Mouse (Mus musculus): ENCODE data around the gene Prss57. TPM values are rescaled to one million over a fixed set of nuclear protein-coding genes. Genes with fewer than 3 reads are reported as not detected.
"Not testable (repeated sequence)": the region's sequence is repeated elsewhere in the genome, so short reads cannot be mapped to it uniquely, and the experiment has no call there.

Gene Prss57
- total RNA-seq, 2 experiments from 2014 or later, result 0.11 TPM; not detected in 1

- no peak for DNase-seq
These were observed 10.1 kb downstream of the Prss57 start for GRCm38 (mm10) chr10:79780664-79781015.

GRCm38 (mm10) chr10:79779784-79780663, 10.7 kb downstream of the Prss57 start:
- peak; percentile 94 for DNase-seq

- DNase-seq, result no peak
These were observed 11.6 kb downstream of the Prss57 start for GRCm38 (mm10) chr10:79779193-79779592.

GRCm38 (mm10) chr10:79778006-79778405, 12.8 kb downstream of the Prss57 start:
- peak; percentile 50 for DNase-seq

- no peak for DNase-seq
These were observed 13.6 kb downstream of the Prss57 start, which contains the start of gene Fstl3 for GRCm38 (mm10) chr10:79777103-79777531. Fstl3 (plus strand) TSS chr10:79777272.

DNA sequence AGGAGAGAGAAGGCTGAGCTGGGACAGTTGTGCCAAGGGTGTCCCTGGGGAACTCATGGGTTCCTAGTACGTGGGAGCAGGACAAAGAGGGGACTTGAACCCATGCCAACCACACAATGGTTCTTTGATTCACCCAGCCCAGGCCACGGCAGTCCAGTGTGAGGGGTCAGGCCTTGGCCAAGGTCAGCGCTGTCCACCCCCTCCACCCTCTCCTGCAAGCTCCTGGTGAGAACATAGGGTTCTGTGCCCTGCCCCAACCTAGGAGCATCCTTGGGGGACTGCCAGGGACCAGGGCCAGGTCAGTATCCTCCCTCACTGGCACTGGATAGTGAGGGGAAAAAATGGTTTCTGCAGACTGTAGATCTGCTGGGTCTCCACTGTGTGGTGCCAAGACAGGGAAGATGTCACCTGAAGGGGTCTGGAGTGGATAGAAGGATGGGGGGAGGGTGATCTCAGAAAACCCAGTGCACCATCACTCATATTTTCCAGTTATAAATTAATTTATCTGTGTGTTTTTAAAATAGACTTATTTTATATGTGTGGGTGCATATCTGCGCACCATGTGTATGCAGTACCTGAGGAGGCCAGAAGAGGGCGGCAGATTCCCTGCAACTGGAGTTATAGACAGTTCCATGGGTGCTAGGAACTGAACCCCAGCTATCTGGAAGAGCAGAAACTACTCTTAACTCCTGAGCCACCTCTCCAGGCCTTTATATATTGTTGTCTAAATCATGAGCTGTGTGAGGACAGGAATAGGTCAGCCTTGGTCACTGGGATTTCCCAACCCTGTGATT, 16.1 kb downstream of the Prss57 start:
- no peak for DNase-seq

DNA sequence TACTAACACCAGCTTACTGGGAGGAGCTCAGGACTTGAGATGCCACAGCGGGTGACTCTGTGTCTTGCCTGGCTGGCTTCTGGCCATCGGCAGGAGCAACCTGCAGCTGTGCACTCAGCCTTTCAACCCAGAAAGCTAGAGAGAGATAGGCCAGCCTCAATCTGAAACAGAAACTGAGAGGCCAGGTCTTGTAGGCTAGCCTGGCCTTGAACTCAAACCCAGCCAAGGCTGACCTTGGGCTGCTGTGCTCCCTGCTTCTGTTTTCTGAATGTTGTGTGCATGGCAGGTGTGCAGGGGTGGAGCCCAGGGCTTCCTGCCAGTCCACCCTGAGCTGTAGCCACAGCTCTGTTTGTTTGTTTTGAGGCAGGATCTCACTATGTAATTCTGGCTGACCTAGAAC, 17.6 kb downstream of the Prss57 start:
- DNase-seq, result no peak

- no peak for DNase-seq
These were observed 18.4 kb downstream of the Prss57 start for GRCm38 (mm10) chr10:79772320-79772719.

GRCm38 (mm10) chr10:79769329-79769728, 21.4 kb downstream of the Prss57 start:
- no peak for DNase-seq

DNA sequence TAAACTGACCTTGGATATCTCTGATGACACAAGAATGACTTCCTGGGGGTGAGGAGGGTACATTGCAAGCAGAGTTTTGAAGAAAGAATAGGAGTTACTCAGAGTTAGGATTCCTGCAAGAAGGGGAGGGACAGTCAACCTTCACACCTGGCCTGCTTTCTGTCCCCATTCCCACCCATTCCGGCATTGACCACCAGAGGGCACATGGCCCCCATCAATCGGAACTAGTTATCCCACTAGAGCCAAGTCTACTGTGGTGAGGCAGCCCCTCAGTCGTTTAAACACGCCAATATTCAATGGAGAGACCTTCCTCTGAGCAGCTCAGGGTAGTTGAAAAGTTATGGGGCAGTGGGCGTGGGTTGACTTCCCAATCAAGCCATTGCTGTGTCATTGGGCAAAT, 22.4 kb downstream of the Prss57 start:
- peak; percentile 71 for DNase-seq

- peak; percentile 92 for DNase-seq
These were observed 23.2 kb downstream of the Prss57 start for GRCm38 (mm10) chr10:79767372-79768244.

GRCm38 (mm10) chr10:79766508-79767325, 24.0 kb downstream of the Prss57 start, which contains the start of gene Rnf126:
Rnf126 (minus strand) TSS chr10:79766952.
- peak; percentile 98 for DNase-seq

GRCm38 (mm10) chr10:79766001-79766507, 24.7 kb downstream of the Prss57 start:
- DNase-seq, result no peak

GRCm38 (mm10) chr10:79765228-79765745, 25.5 kb downstream of the Prss57 start:
- DNase-seq, result no peak

DNA sequence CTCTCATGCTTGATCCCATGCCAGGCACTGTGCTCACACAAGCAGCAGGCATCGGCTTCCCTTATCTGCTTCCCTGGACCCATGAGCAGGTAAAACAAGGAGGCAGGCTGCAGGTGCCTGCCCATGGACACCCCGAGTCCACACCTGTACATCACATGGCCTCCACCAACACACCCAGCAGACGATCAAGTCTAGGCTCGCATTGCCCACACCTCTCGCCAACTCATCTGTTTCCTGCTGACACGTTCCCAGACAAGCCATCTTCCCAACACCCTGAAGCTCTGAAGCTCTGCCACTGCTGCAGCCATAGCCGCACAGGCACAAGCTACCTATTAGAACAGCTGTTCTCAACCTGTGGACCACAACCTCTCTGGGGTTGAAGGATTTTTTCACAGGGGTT, 26.5 kb downstream of the Prss57 start:
- no peak for DNase-seq

DNA sequence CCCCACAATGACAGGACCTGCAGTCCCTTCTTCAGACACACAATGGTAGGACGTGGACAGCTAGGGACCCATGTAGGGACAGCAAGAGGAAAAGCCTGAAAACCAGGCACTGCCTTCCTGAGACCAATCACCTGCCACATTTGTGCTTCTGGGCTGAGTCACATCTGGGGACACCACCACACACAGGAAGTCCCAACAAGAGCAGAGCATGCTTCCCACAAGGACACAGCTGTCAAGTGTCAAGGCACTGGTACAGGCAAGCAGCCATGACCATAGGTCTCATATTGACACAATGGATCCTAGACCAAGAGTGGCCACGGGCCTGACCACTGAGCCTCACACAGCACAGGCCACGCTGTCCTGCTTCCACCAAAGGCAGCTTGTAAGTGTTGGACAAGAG, 27.9 kb downstream of the Prss57 start:
- DNase-seq, result no peak

- DNase-seq, result no peak
These were observed 30.1 kb downstream of the Prss57 start for GRCm38 (mm10) chr10:79760603-79761143.

DNA sequence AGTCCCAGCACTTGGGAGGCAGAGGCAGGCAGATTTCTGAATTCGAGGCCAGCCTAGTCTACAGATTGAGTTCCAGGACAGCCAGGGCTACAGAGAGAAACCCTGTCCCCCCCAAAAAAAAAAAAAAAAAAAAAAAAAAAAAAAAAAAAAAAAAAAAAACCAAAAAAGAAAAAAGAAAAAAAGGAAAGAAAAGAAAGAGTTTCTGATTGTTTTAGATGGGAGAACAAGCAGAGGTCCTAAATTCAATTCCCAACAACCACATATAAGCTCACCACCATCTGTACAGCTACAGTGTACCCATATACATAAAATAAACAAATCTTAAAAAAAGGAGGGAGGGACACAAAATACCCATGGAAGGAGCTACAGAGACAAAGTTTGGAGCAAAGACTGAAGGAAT, 31.1 kb downstream of the Prss57 start:
- DNase-seq, result not testable (repeated sequence)

DNA sequence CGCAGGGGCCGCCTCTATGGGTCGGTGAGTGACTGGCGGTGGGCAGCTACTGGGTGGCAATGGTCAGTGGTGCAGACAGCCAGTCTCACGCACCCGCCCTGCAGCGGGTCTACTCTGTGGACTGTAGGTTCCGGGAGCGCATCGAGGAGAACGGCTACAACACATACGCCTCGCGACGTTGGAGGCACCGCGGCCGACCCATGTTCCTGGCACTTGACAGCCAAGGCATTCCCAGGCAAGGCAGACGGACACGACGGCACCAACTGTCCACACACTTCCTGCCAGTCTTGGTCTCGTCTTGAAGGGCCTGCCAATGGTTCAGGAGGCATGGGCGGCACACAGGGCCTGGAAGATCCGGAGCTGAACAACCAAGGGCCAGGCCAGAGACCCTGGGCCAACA, 34.1 kb downstream of the Prss57 start:
- no peak for DNase-seq

GRCm38 (mm10) chr10:79755854-79756253, 34.9 kb downstream of the Prss57 start:
- no peak for DNase-seq
